Mouse (Mus musculus) heart, postnatal 4 days (tissue): ENCODE data around the gene Gm13539. TPM values are rescaled to one million over a fixed set of nuclear protein-coding genes. Genes with fewer than 3 reads are reported as not detected.
"Not testable (repeated sequence)": the region's sequence is repeated elsewhere in the genome, so short reads cannot be mapped to it uniquely, and the experiment has no call there.

Experiments
- DNase-seq: peaks from one replicate; pipeline ENCODE4 v3.0.0; 2021
- total RNA-seq, 2 experiments: library from RNA; stranded (reverse); gene quantifications; 2 replicates each; pipeline ENCODE4 v1.2.3; 2021

Gm13539 gene
- not detected for total RNA-seq

GRCm38 (mm10) chr2:25781957-25782356 lies at the start of gene Gm13539:
Gene Gm13539 (plus strand): TSS chr2:25782257.
- no peak for DNase-seq

- no peak for DNase-seq
These were observed 48.7 kb upstream of the Gm13539 start for GRCm38 (mm10) chr2:25733199-25733930.

GRCm38 (mm10) chr2:25736709-25737108 lies 45.3 kb upstream of the Gm13539 start, which contains the start of gene Obp2b:
Gene Obp2b (plus strand): TSS chr2:25737009.
- not testable (repeated sequence) for DNase-seq

GRCm38 (mm10) chr2:25741671-25742070 lies 40.4 kb upstream of the Gm13539 start:
- DNase-seq = no peak

GRCm38 (mm10) chr2:25754201-25754600 lies 27.9 kb upstream of the Gm13539 start:
- no peak for DNase-seq

- no peak for DNase-seq
These were observed 23.9 kb upstream of the Gm13539 start for GRCm38 (mm10) chr2:25758064-25758625.

GRCm38 (mm10) chr2:25765269-25765668 lies 16.8 kb upstream of the Gm13539 start, which contains the start of gene Lcn3:
Gene Lcn3 (plus strand): TSS chr2:25765569.
- no peak for DNase-seq

GRCm38 (mm10) chr2:25767764-25768163 lies 14.3 kb upstream of the Gm13539 start:
- no peak for DNase-seq

- no peak for DNase-seq
These were observed 8.6 kb upstream of the Gm13539 start for GRCm38 (mm10) chr2:25773507-25773906.

GRCm38 (mm10) chr2:25774640-25775039 lies 7.4 kb upstream of the Gm13539 start:
- no peak for DNase-seq

GRCm38 (mm10) chr2:25775991-25776390 lies 6.1 kb upstream of the Gm13539 start:
- no peak for DNase-seq

GRCm38 (mm10) chr2:25776717-25777116 lies 5.3 kb upstream of the Gm13539 start, which contains the start of gene Lcn11:
Gene Lcn11 (plus strand): TSS chr2:25777017.
- no peak for DNase-seq

- no peak for DNase-seq
These were observed 3.0 kb upstream of the Gm13539 start for GRCm38 (mm10) chr2:25779076-25779475.

- no peak for DNase-seq
These were observed 1.1 kb upstream of the Gm13539 start for GRCm38 (mm10) chr2:25780921-25781320.

GRCm38 (mm10) chr2:25785573-25786322 lies 3.7 kb downstream of the Gm13539 start:
- DNase-seq = no peak

- no peak for DNase-seq
These were observed 7.0 kb downstream of the Gm13539 start for GRCm38 (mm10) chr2:25789092-25789491.

- peak; percentile 27 for DNase-seq
These were observed 15.6 kb downstream of the Gm13539 start for GRCm38 (mm10) chr2:25797635-25798034.

- peak; percentile 13 for DNase-seq
These were observed 16.0 kb downstream of the Gm13539 start for GRCm38 (mm10) chr2:25798065-25798464.

GRCm38 (mm10) chr2:25811711-25812110 lies 29.7 kb downstream of the Gm13539 start:
- DNase-seq = no peak

GRCm38 (mm10) chr2:25813364-25813763 lies 31.3 kb downstream of the Gm13539 start:
- DNase-seq = no peak

GRCm38 (mm10) chr2:25815748-25816147 lies 33.7 kb downstream of the Gm13539 start, which contains the start of gene Glt6d1:
Gene Glt6d1 (minus strand): TSS chr2:25815848.
- DNase-seq = not testable (repeated sequence)

- peak; percentile 53 for DNase-seq
These were observed 40.7 kb downstream of the Gm13539 start, which contains the start of gene Lcn9 for GRCm38 (mm10) chr2:25822806-25823205. Gene Lcn9 (plus strand): TSS chr2:25823153.

- DNase-seq = no peak
These were observed 42.7 kb downstream of the Gm13539 start for GRCm38 (mm10) chr2:25824751-25825150.
